Mouse (Mus musculus) liver, adult 2 months (tissue): Measurements from ENCODE around the gene Smoc2. TPM values are rescaled to one million over a fixed set of nuclear protein-coding genes. Genes with fewer than 3 reads are reported as not detected.
A peak's percentile ranks its signal among the peaks of the same experiment; 100 is the strongest.

Experiments
- DNase-seq: peaks from one replicate; pipeline ENCODE4 v3.0.0-alpha.2; 2011; ENCODE audit warnings: low read depth, low spot score; ENCODE audit errors: extremely low read depth
- H3K27ac ChIP-seq: fragments of 200-500 bp; replicated peaks from 2 replicates; pipeline ENCODE4 v1.5.1; 2012; ENCODE audit warnings: low read depth, mild to moderate bottlenecking, control low read depth, inconsistent platforms, low read length; ENCODE audit not compliant: insufficient read depth
- H3K27me3 ChIP-seq: fragments of 200-500 bp; 2 replicates; pipeline ENCODE4 v1.6.1; 2012; ENCODE audit warnings: mild to moderate bottlenecking, moderate library complexity, low read length, inconsistent platforms; ENCODE audit not compliant: control insufficient read depth, insufficient read depth
- H3K36me3 ChIP-seq: fragments of 200-500 bp; 2 replicates; pipeline ENCODE4 v1.6.1; 2012; ENCODE audit warnings: low read length, inconsistent platforms; ENCODE audit not compliant: control insufficient read depth, insufficient read depth
- H3K4me1 ChIP-seq: fragments of 200-500 bp; 2 replicates; pipeline ENCODE4 v1.6.1; 2011; ENCODE audit warnings: low read length; ENCODE audit not compliant: control insufficient read depth, insufficient read depth
- H3K4me3 ChIP-seq: fragments of 200-500 bp; 2 replicates; pipeline ENCODE4 v1.5.1; 2011; ENCODE audit warnings: low read depth, mild to moderate bottlenecking, control low read depth, low read length, moderate library complexity; ENCODE audit not compliant: insufficient read depth
- H3K79me2 ChIP-seq: fragments of 200-500 bp; 2 replicates; pipeline ENCODE4 v1.6.1; 2012; ENCODE audit warnings: inconsistent platforms, mild to moderate bottlenecking, low read length, moderate library complexity; ENCODE audit not compliant: control insufficient read depth, insufficient read depth
- H3K9ac ChIP-seq: fragments of 200-500 bp; 2 replicates; pipeline ENCODE4 v1.6.1; 2012; ENCODE audit warnings: low read depth, mild to moderate bottlenecking, control low read depth, inconsistent platforms, low read length
- CTCF ChIP-seq: fragments of 200-500 bp; IDR thresholded peaks from 2 replicates; pipeline ENCODE4 v1.5.1; 2011; ENCODE audit warnings: low read depth, low read length, control low read depth
- POLR2A ChIP-seq: fragments of 200-500 bp; IDR thresholded peaks from 2 replicates; pipeline ENCODE4 v1.6.1; 2011; ENCODE audit warnings: low read length, control low read depth; ENCODE audit not compliant: insufficient read depth; ENCODE audit errors: extremely low read depth
- WGBS: fragments of 180-500 bp; shearing (Covaris S2); methylation state at CpG from one replicate; pipeline ENCODE4 v1.1.7; 2018; 5-methylcytosine and 5-hydroxymethylcytosine counted together
- polyA plus RNA-seq: library from polyadenylated mRNA; depleted of rRNA; stranded (reverse); fragments of >200 nt; gene quantifications from 2 replicates; pipeline ENCODE4 v1.2.3, GENCODE M21; 2012; rRNA removed
- total RNA-seq: library from RNA; depleted of rRNA; stranded (reverse); fragments of >200 nt; gene quantifications from 2 replicates; pipeline ENCODE4 v1.2.3, GENCODE M21; 2014; rRNA removed

The Smoc2 gene
- total RNA-seq (3.9 and 4.0 TPM in 2 replicates), polyA plus RNA-seq (2.8 and 3.6 TPM in 2 replicates)

DNA sequence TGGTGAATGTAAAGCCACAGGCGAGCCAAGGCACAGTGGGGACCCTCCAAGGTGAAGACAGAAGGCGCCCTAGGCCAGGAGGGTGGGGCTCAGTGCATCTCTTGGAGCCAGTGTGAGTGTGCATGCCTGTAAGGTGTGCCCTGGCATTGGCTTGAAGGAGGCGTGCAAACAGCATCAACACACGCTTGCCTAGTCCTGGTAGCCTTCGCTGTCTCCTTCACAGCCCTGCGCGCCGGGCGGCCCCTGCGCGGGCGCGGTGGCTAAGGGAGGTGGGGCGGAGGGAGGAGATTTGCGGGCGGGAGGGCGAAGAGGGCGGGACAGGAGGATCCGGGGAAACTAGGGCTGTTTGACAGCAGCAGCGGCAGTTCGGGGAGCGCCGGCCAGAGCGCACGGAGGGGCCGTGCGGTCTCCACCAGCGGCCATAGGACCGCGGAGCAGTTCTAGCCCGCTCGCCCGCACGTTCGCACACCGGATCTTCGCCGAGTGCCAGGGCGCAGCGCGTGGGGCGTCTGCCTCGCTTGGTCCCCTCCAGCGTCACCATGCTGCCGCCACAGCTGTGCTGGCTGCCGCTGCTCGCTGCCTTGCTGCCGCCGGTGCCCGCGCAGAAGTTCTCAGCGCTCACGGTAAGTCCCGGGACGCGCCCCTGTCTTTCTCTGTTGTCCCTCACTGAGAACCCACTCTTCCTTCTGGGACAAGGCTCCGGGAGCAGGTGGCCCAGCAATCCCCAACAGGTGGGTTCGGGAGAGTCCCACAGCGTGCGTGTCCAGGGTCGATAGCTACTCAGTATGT, at the start of gene Smoc2:
TSS of gene Smoc2 (plus strand) at position 330 of the 789 bp plus-strand sequence.
- TF ChIP-seq CTCF: no peak
- TF ChIP-seq POLR2A: no peak
- DNase-seq: no peak
- no peaks in the 10 kb centered on the region for H3K4me1 ChIP-seq
- 2% methylated on average over 61 of the region's 61 CpGs for WGBS
- no peaks in the 10 kb centered on the region for H3K79me2 ChIP-seq
- H3K27ac ChIP-seq: no peak within 1 kb of the TSS
- peak within 1 kb of the TSS; percentile 37; the same call in 1 of the 2 replicates for H3K9ac ChIP-seq
- peaks cover 4% of the 10 kb centered on the region; the same call in 1 of the 2 replicates for H3K27me3 ChIP-seq
- no peaks in the 10 kb centered on the region for H3K36me3 ChIP-seq
- H3K4me3 ChIP-seq: peak within 1 kb of the TSS; percentile 46; the same call in 1 of the 2 replicates

DNA sequence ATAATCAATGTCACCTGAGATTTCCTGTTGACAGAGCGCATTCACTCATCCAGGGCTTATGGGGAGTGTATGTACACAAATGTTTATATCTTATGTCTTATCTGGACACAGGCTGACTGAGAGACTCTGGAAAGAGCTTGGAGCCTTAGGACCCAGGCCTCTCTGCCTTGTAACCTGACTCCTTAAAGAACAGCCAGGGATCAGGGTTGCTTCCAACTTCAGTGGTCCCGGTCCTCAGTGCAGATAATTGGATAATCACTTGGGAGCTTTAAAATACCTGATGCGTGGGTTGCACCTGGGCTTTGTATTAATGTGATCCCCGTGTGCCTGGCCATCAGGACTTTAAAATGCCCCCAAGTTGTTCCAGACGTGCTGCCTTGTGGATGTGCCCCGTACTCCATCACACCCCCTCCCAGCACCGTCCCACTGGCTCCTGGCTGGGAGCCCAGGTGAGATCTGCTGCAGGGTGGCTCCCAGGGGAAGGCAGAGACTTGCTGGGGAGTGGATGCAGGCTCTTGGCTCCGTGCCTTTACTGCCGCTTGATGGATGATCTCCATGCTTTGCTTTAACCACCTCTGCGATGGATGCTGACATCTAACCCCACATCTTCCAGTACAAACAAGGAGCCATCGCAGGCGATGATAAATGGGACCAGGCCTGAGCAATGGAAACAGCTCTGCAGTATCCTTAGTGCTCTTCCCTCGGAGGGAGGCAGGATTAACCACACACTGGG, 48.4 kb upstream of the Smoc2 start:
- 18% methylated on average over 13 of the region's 13 CpGs for WGBS
- peaks cover 5% of the 10 kb centered on the region; the same call in 1 of the 2 replicates for H3K27me3 ChIP-seq
- TF ChIP-seq POLR2A (no peak), CTCF (no peak)
- H3K4me1 ChIP-seq: no peaks in the 10 kb centered on the region
- no peaks in the 10 kb centered on the region for H3K36me3 ChIP-seq
- H3K27ac ChIP-seq: no peak overlapping the region
- no peak overlapping the region for H3K4me3 ChIP-seq
- H3K9ac ChIP-seq: no peak overlapping the region
- H3K79me2 ChIP-seq: no peaks in the 10 kb centered on the region
- no peak for DNase-seq

DNA sequence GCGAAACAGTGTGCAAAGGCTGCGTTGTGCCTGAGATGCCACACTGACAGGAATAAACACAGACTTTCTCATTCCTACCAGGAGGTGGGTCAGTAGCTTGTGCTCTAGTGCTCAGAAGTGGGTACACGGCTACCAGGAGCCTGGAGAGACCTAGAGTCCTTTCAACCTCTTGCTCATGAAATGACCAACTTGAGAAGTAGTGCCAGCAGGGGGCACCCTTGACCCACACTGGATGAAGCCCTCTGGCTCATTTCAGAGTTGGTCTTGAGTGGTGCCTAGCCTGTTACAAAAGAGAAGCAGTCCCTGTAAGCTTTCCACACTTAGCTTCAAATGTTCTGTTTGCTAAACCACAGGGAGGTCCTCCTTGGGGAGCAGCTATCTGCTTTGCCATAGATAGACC, 46.7 kb upstream of the Smoc2 start:
- Histone ChIP-seq H3K27me3 (peaks cover 3% of the 10 kb centered on the region; the same call in 1 of the 2 replicates), H3K79me2 (no peaks in the 10 kb centered on the region), H3K4me1 (no peaks in the 10 kb centered on the region), H3K27ac (no peak overlapping the region), H3K4me3 (no peak overlapping the region), H3K9ac (no peak overlapping the region), H3K36me3 (no peaks in the 10 kb centered on the region)
- no peak for TF ChIP-seq POLR2A
- TF ChIP-seq CTCF: peak; percentile 64
- 50% methylated on average over 3 of the region's 3 CpGs for WGBS
- DNase-seq: peak; percentile 25

DNA sequence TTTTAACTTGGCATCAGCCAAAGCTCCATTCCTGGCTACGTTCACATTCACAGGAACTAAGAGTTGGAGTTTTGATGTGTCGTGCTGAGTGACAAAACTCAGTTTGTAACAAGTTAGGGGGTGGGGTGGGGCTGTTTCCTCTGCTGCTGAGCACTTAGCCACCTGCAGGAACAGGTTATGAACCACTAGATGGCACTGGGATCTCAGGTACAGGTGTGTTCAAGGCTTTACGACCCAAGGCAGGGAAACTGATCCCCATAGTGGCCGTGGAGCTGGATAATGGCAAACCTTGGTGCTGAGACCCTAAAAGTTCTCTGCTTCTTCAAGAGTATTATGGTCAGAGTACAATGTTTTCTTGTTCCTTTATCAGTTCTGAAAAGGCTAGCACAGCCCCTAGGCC, 45.6 kb upstream of the Smoc2 start:
- Histone ChIP-seq H3K4me1 (no peaks in the 10 kb centered on the region), H3K27me3 (peaks cover 3% of the 10 kb centered on the region; the same call in 1 of the 2 replicates), H3K9ac (no peak overlapping the region), H3K4me3 (no peak overlapping the region), H3K79me2 (no peaks in the 10 kb centered on the region), H3K27ac (no peak overlapping the region), H3K36me3 (no peaks in the 10 kb centered on the region)
- TF ChIP-seq POLR2A: no peak
- TF ChIP-seq CTCF: no peak
- 20% methylated on average over 4 of the region's 4 CpGs for WGBS
- DNase-seq: no peak

DNA sequence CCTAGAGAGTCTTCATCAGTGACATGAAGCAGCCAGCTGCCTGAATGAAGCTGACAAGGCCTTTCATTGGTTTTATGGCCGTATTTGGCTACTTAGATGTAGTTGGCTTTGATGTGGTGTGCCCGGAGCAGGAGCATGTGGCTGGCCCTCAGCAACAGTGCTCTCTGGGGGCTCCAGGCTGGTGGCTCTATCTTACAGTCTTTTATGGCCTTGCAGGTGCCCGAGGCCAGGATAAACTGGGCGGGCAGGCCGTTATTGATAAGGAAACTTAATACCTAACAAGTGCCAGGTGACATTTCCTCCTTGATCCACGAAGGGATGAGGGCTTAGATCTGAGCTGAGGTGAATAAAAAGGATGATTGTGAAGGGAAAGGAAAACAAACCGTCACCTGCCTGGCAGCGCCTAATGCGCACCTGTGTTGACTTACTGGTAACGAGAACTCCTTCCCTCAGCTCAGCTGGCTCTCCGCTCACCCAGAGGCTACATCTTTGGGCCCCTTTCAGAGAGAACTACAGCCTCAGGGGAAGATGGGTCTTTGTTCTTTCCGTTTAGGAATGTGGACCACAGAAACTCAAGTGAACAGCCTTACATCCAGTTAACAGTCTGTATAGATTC, 44.4 kb upstream of the Smoc2 start:
- Histone ChIP-seq H3K79me2 (no peaks in the 10 kb centered on the region), H3K9ac (no peak overlapping the region), H3K4me1 (no peaks in the 10 kb centered on the region), H3K36me3 (no peaks in the 10 kb centered on the region), H3K27ac (no peak overlapping the region), H3K4me3 (no peak overlapping the region), H3K27me3 (no peaks in the 10 kb centered on the region)
- 32% methylated on average over 12 of the region's 12 CpGs for WGBS
- DNase-seq: no peak
- TF ChIP-seq CTCF (no peak), POLR2A (no peak)
